Mouse (Mus musculus) heart, postnatal 36 days (tissue): ENCODE results near the gene Chchd6. TPM values are rescaled to one million over a fixed set of nuclear protein-coding genes. Genes with fewer than 3 reads are reported as not detected.

Experiments used
- DNase-seq, 2 experiments: peaks; one replicate each; pipeline ENCODE4 v3.0.0; 2021 to 2022
- intact Hi-C: fragments of 180-260 bp; cut with DNase I; formaldehyde crosslinking; loops from one replicate; pipeline ENCODE4 v1.15.1; 2025
- total RNA-seq, 2 experiments: library from RNA; stranded (reverse); gene quantifications; 2 replicates each; pipeline ENCODE4 v1.2.3; 2021

The Chchd6 gene
- total RNA-seq: 10 to 100 TPM in 1 of 2 experiments, 1 to 10 TPM in 1; 9.6 to 11.2 TPM

DNA sequence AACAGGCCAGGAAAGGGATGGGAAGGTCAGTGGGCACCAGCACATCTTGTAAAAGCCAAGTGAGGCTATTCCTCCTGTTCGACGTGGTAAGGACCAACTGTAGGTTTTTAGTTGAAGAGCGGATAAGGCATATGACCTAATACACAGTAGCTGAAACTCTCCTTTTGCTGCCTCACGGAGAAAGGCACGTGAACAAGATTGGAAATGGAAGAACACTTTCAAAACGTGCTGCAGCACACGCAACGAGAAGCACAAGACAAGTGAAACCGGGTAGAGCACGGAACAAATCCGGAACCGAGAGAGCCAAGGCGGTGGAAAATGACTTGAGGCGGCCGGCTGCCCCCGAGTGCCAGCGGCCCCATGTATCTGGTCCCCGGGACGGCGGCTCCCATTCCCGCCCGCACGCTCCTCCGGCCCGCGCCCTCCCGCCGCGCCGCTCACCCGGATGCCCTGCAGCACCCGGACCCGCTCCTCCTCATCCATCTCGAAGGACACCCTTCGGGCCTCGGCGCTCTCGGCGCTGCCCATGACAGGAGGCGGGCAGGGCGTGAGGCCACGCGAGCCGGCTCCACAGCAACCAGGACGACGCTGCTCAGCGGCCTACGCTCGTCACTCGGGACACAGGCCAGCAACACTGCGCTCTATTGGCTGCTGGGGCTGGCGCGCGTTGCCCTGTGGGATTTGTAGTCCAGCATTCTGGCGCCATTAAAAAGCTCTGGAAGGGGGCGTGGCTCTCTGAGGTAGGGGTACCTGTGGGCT lies at the start of gene Chchd6:
Gene Chchd6 (minus strand): TSS at position 635 of the 759 bp plus-strand sequence.
- intact Hi-C loops: loop anchor here (5.0 kb wide), 1 partner anchor 233 kb away; the partner anchor contains the start of gene Plxna1
- DNase-seq: peak; percentile 91 to 95

DNA sequence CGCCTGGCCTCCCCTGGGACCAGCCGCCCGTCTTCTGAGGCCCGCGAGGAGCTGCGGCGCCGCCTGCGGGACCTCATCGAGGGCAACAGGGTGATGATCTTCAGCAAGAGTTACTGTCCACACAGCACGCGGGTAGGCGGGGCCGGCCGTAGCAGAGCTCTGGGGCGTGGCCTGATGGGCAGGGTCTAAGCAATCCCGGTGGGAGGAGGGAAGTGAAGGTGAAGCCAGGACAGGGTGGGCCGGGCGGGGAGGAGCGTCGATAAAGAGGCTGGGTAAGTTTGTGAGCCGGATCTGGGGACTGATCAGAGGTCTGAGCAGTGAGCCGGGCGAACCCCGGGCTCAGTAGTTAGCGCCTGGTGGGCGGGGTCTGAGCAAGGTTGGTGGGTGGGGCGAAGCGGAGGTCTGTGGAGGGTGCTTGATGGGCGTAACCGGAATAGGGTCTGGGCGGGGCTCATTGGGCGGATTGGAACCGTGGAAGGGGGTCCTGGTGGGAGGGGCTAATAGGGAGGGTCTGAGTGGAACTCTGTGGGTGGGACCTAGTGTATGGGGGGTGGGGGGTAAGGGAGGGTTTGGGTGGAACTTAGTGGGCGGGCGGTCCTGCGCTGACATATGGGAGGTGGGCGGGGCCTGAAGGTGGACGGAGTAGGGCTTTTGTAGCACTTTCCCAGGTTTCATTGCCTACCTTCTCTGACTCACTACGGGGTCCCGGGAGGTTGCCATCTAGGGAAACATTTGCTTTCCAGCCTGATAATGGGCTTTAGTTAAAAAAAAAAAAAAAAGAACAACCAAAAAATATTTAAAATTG lies 49.0 kb upstream of the Chchd6 start:
- intact Hi-C loops: no loop called here
- DNase-seq: peak; percentile 87 to 91

DNA sequence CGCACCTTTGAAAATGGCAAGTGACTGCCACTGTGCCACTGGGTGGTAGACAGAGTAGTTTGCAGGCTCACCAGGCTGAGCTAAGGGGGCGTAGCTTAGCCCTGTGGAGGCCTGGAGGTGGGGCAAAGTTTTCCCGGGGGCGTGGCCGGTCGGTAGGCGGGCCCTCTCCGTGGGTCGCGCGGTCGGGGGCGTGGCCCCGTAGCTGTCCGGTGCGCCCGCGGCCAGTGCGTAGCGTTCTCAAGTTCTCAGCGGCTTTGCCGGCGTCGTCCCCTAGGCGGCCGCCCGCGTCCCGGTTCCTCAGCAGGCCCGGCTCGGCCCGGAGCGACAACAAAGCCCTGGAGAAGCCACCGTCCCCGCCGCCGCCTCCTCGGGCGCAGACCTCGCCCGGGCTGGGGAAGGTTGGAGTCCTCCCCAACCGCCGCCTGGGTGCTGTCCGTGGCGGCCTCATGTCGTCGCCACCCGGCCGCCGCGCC lies 48.4 kb upstream of the Chchd6 start, which contains the start of gene Txnrd3:
Gene Txnrd3 (plus strand): TSS at position 191 of the 473 bp plus-strand sequence.
- intact Hi-C loops: no loop called here
- peak; percentile 95 for DNase-seq

DNA sequence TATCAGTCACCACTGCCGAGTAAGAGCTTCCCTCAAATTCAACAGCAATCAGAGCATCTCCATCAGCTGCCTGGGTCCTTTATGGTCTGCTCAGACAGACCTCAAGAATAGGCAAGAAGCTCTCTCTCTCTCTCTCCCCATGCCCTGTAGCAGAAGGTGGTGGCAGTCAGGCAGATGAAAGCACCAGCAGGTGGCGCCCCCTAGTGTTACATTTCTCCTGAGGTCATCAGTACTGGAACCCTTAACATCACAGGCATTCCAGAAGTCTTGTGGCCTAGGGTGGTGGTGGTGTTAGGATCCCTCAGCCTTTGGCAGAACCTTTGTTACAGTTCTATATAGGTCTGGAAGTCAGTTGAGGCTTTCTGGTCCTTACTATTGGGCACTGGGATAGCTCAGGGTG lies 43.6 kb upstream of the Chchd6 start:
- intact Hi-C loops: no loop called here
- peak in 1 of 2 experiments; percentile 58 for DNase-seq

- no peak for DNase-seq
- intact Hi-C loops: no loop called here
Measured at GRCm38 (mm10) chr6:89637977-89638376, 42.5 kb upstream of the Chchd6 start.

DNA sequence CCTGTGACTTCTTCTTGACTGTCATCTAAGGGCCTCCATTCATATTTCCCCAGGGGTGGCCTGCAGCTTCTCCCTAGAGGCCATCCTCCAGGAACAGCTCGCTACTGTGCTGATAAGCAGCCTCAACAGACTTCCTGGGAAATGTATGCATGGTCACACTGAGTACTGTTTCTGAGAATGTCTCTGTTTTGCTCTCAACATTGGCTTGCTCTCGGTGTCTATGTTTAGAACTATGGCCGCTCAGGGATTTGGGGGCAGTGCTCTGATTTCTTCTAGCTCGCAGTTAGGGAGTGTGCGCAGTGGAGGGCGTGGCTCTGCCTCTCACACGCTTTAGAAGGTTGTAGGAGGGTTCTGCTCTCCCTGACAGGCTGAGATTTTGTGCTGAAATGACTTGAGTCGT lies 38.9 kb upstream of the Chchd6 start:
- intact Hi-C loops: loop anchor here (5.0 kb wide), 1 partner anchor 292 kb away; no protein-coding TSS in a partner anchor
- peak in 1 of 2 experiments; percentile 33 for DNase-seq

DNA sequence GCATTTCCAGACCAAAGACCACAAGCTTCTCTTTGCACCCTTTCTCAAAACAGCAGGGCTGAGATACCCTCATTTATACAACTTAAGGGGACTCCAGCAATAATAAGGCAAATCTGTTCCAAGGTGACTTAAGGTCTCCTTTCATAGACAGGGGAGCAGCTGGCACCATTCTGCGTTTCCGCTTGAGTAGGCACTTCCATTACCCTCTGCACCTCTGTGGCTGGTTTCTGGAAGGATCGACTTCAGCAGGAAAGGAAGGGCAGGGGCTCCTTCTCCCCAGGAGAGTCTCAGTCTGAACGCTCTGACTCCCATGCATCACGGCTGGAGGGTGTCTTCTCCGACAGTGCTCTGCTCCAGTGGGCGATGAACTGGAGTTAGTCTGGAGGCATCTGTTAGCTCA lies 37.7 kb upstream of the Chchd6 start:
- intact Hi-C loops: loop anchor here (2.0 to 5.0 kb wide), 4 partner anchors 76 to 704 kb away; partner anchors contain the start of gene Plxna1
- DNase-seq: no peak

- DNase-seq: peak; percentile 79 to 82
- intact Hi-C loops: loop anchor here (2.0 to 5.0 kb wide), 4 partner anchors 75 to 703 kb away; partner anchors contain the start of gene Plxna1
Measured at GRCm38 (mm10) chr6:89631809-89632562, 36.5 kb upstream of the Chchd6 start.

DNA sequence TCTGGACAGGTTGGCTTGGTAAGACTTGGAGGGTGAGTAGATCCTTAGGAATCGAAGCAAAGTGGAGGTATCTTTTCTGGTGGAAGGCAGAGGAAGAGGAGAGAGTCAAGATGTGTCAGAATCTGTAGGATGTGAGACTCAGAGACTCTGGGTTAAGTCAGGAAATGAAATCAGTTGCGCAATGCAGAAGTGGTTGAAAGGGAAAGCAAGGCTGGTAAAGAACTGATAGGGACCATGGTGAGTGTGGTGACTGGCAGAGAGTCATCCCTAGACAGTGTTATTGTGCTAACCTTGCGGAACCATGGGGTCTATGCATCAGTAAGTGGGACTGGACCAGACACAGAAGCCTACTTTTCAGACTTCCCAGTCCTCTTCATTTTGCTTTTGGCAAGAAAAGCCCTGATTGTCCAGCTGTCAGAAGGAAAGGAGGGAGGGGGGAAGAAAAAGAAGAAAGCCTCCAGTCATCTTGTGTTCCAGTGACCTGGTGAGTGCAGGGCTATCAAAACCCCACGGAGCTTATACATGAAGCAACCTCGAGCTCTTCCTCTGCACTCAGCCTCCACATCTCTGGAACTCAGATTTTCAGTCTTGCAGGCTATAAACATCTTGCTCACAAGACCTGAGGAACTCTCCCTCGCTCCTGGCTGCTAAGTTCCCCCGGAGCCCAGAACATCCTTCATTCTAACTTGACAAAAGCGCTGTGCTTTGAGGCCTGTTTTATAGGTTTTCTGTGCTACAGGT lies 32.8 kb upstream of the Chchd6 start:
- no peak for DNase-seq
- intact Hi-C loops: no loop called here

GRCm38 (mm10) chr6:89622647-89623046 lies 27.2 kb upstream of the Chchd6 start:
- intact Hi-C loops: no loop called here
- DNase-seq: no peak

- intact Hi-C loops: no loop called here
- DNase-seq: no peak
Measured at GRCm38 (mm10) chr6:89615373-89615755, 19.9 kb upstream of the Chchd6 start.

- DNase-seq: no peak
- intact Hi-C loops: no loop called here
Measured at GRCm38 (mm10) chr6:89614596-89615372, 19.3 kb upstream of the Chchd6 start.

DNA sequence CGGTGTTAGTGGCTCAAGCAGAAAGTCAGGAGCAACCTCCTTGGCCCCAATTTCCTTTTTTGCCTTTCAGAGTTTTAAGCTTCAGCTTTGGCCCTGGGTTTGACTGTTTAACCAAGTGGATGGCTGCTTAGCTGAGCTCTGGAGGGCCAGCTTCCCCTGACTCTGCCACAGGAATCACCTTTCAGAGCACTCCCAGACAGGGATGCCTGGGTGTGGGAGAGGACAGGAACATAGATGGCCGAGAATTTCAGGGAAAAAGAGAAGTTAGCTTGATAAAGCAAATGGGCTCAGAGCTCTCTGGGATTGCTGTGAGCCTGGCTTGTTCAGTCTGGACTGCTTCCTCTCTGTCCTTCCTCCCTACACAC lies 18.6 kb upstream of the Chchd6 start:
- intact Hi-C loops: no loop called here
- DNase-seq: no peak

- DNase-seq: no peak
- intact Hi-C loops: no loop called here
Measured at GRCm38 (mm10) chr6:89613336-89614106, 18.1 kb upstream of the Chchd6 start.

GRCm38 (mm10) chr6:89607999-89608398 lies 12.5 kb upstream of the Chchd6 start:
- no peak for DNase-seq

DNA sequence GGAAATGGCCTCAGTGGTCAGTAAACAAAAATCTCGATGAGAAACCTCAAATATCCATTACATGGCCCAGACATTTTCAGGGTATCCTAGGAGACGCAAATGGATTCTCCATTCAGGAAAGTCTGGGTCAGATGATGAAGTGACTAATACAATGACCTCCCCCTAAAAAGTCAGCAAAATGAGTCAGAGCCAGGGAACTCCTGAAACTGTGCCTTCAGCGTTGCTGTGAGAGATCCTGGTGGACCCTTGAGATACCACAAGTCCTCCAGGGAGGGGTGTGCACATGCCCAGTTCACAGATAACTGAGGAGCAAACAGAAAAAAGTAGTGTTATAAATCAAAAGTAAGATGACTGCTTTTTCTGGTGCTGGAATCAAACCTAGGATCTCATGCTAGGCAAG lies 10.6 kb upstream of the Chchd6 start:
- intact Hi-C loops: no loop called here
- DNase-seq: no peak

More at GRCm38 (mm10) chr6:89607999-89608398, 12.5 kb upstream of the Chchd6 start:
- intact Hi-C loops: no loop called here

DNA sequence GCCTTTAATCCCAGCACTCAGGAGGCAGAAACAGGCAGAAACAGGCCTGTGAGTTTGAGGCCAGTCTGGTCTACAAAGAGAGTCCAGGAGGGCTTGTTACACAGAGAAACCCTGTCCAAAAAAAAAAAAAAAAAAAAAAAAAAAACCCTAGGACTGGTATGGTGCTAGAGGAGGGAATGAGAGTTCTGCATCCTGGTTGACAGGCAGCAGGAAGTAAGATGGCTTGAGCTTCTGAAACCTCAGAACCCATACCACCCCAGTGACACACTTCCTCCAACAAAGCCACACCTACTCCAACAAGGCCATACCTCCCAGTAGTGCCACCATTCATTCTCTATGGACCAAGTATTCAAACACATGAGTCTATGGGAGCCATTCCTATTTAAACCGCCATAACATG lies 1.1 kb upstream of the Chchd6 start:
- intact Hi-C loops: loop anchor here (5.0 kb wide), 1 partner anchor 234 kb away; the partner anchor contains the start of gene Plxna1
- no peak for DNase-seq

DNA sequence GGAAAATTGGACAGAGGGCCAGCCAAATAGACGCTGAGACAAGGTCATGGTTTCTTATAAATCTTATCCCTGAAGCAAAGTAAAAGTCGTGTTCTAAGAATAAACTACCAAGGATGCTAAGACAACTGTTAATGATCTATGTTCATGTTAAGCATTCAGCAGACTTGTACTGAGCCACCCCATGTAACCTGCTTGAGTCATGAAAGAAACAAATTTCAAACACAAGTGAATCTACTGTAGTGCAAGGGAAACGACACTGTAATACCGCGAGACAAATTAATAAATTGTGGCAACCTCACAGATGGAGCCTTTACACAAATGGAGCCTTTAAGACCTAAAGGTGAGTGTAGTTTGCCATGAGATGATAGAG lies 310 bp upstream of the Chchd6 start:
- intact Hi-C loops: loop anchor here (5.0 kb wide), 1 partner anchor 233 kb away; the partner anchor contains the start of gene Plxna1
- no peak for DNase-seq
